Mouse (Mus musculus): ENCODE data around the gene Sel1l3. TPM values are rescaled to one million over a fixed set of nuclear protein-coding genes. Genes with fewer than 3 reads are reported as not detected.

Sel1l3 gene
- total and polyA plus RNA-seq, 3 experiments: 0.01 TPM; not detected in 2

DNA sequence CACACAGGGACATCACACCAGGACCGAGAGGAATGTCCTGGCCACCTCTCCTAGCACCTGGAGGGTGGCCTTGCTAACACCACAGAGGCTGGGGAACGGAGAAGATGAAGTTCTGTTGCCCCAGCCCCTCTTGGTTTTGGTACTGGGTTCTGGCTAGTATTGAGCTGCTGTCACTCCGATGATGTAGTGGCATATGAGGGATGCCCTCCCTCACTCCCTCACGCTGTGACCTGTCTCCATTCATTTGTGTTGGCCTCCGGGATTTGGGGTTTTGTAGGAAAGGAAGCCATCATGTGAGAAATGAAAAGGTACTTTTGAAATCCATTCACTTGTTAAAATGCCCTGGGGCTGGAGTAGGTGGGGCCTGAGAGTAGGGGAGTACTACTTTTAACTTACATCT lies 33.8 kb downstream of the Sel1l3 start:
- H3K9me3 ChIP-seq (replicated peaks; ENCODE audit: insufficient read depth, low read length): no peaks in the 10 kb centered on the region
- H3K79me2 ChIP-seq (ENCODE audit: control insufficient read depth, insufficient read depth, low read length, poor library complexity): no peaks in the 10 kb centered on the region
- H3K36me3 ChIP-seq (ENCODE audit: control insufficient read depth in 1 of 2, insufficient read depth in 2 of 2, low read length in 2 of 2): no peaks in the 10 kb centered on the region
- no peaks in the 10 kb centered on the region for H3K4me1 ChIP-seq (ENCODE audit: control insufficient read depth in 1 of 2, insufficient read depth in 2 of 2, low read length in 2 of 2)
- no peak overlapping the region for H3K4me3 ChIP-seq (ENCODE audit: control insufficient read depth in 1 of 2, insufficient read depth in 1 of 2, low read depth in 2 of 2, low read length in 2 of 2)
- no peak overlapping the region for H3K27ac ChIP-seq (ENCODE audit: control insufficient read depth, low read depth, low read length)
- no peak for DNase-seq (ENCODE audit: low read depth, low spot score)
- no peak for TF ChIP-seq CHD2 (IDR thresholded peaks at IDR 0.05; ENCODE audit: low read length)
- no peak for TF ChIP-seq ETS1 (IDR thresholded peaks at IDR 0.05; ENCODE audit: low read depth, low read length)
- no peak for TF ChIP-seq USF1 (IDR thresholded peaks at IDR 0.05; ENCODE audit: low read depth, low read length)
- TF ChIP-seq ZMIZ1 (IDR thresholded peaks at IDR 0.05; ENCODE audit: low read depth, low read length): no peak
- TF ChIP-seq NELFE (IDR thresholded peaks at IDR 0.05; ENCODE audit: low read depth, low read length): no peak
- TF ChIP-seq MYC (IDR thresholded peaks at IDR 0.05; ENCODE audit: low read depth, low read length): no peak
- no peak for TF ChIP-seq BHLHE40 (IDR thresholded peaks at IDR 0.05; ENCODE audit: borderline replicate concordance, low read depth, low read length)
- TF ChIP-seq TAL1 (IDR thresholded peaks at IDR 0.05; ENCODE audit: low read length): no peak
- no peak for TF ChIP-seq TBP (IDR thresholded peaks at IDR 0.05; ENCODE audit: low read depth, low read length)
- TF ChIP-seq ZKSCAN1 (IDR thresholded peaks at IDR 0.05; ENCODE audit: low read depth, low read length): no peak
- TF ChIP-seq MYB (IDR thresholded peaks at IDR 0.05; ENCODE audit: low read depth, low read length): no peak
- TF ChIP-seq UBTF (IDR thresholded peaks at IDR 0.05; ENCODE audit: borderline replicate concordance, insufficient read depth, low read depth, low read length): no peak
- TF ChIP-seq RCOR1 (IDR thresholded peaks at IDR 0.05; ENCODE audit: low read depth, low read length): no peak
- no peak for TF ChIP-seq JUND (IDR thresholded peaks at IDR 0.05; ENCODE audit: low read depth, low read length)
- no peaks in the 10 kb centered on the region for H3K27me3 ChIP-seq (ENCODE audit: control insufficient read depth in 1 of 2, insufficient read depth in 2 of 2, low read length in 2 of 2)
- no peak overlapping the region for H3K9ac ChIP-seq (ENCODE audit: control insufficient read depth, low read depth, low read length, poor library complexity, severe bottlenecking)

DNA sequence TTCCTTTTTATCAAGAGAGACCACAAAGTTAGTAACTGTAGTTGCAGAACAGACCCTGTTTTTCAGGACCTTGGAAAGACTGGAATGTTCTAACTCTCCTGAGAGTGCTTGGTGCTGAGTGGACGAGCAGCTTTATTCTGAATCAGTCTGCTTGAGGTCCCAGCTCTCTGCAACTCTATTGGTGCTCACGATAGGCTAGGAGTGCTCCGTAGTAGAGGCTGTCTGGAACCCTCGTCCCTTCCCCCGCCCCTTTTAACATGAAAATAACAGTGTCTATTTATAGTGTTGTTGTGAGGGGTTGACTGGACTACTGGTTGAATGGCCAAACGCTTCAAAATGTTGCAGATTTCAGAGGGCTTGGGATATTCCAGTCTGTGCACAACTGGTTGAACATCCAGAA lies 37.0 kb downstream of the Sel1l3 start:
- no peak overlapping the region for H3K9ac ChIP-seq (ENCODE audit: control insufficient read depth, low read depth, low read length, poor library complexity, severe bottlenecking)
- no peaks in the 10 kb centered on the region for H3K9me3 ChIP-seq (replicated peaks; ENCODE audit: insufficient read depth, low read length)
- H3K4me3 ChIP-seq (ENCODE audit: control insufficient read depth in 1 of 2, insufficient read depth in 1 of 2, low read depth in 2 of 2, low read length in 2 of 2): no peak overlapping the region
- no peaks in the 10 kb centered on the region for H3K79me2 ChIP-seq (ENCODE audit: control insufficient read depth, insufficient read depth, low read length, poor library complexity)
- no peaks in the 10 kb centered on the region for H3K36me3 ChIP-seq (ENCODE audit: control insufficient read depth in 1 of 2, insufficient read depth in 2 of 2, low read length in 2 of 2)
- TF ChIP-seq MXI1 (IDR thresholded peaks at IDR 0.05; ENCODE audit: low read depth, low read length): no peak
- TF ChIP-seq NRF1 (IDR thresholded peaks at IDR 0.05; ENCODE audit: insufficient read depth, low read depth, low read length, poor library complexity, severe bottlenecking): no peak
- no peak for TF ChIP-seq MAX (IDR thresholded peaks at IDR 0.05; ENCODE audit: low read length)
- no peak for TF ChIP-seq TAL1 (IDR thresholded peaks at IDR 0.05; ENCODE audit: low read length)
- TF ChIP-seq CHD1 (IDR thresholded peaks at IDR 0.05; ENCODE audit: low read depth, low read length): no peak
- TF ChIP-seq ZNF384 (IDR thresholded peaks at IDR 0.05; ENCODE audit: low read depth, low read length): no peak
- no peak for TF ChIP-seq SIN3A (IDR thresholded peaks at IDR 0.05; ENCODE audit: low read length)
- TF ChIP-seq MYC (IDR thresholded peaks at IDR 0.05; ENCODE audit: low read depth, low read length): no peak
- TF ChIP-seq MEF2A (IDR thresholded peaks at IDR 0.05; ENCODE audit: extremely low read depth, insufficient replicate concordance, low read depth, low read length, poor library complexity, severe bottlenecking): no peak
- TF ChIP-seq ETS1 (IDR thresholded peaks at IDR 0.05; ENCODE audit: low read depth, low read length): no peak
- no peak for TF ChIP-seq HCFC1 (IDR thresholded peaks at IDR 0.05; ENCODE audit: low read depth, low read length)
- no peak for TF ChIP-seq BHLHE40 (IDR thresholded peaks at IDR 0.05; ENCODE audit: borderline replicate concordance, low read depth, low read length)
- no peak for TF ChIP-seq JUND (IDR thresholded peaks at IDR 0.05; ENCODE audit: low read depth, low read length)
- no peak for TF ChIP-seq RAD21 (IDR thresholded peaks at IDR 0.05; ENCODE audit: low read depth, low read length)
- no peak for TF ChIP-seq TBP (IDR thresholded peaks at IDR 0.05; ENCODE audit: low read depth, low read length)
- TF ChIP-seq MYB (IDR thresholded peaks at IDR 0.05; ENCODE audit: low read depth, low read length): no peak
- no peak for TF ChIP-seq POLR2AphosphoS2 (IDR thresholded peaks at IDR 0.05; ENCODE audit: low read length)
- DNase-seq (ENCODE audit: low read depth, low spot score): no peak
- H3K27ac ChIP-seq (ENCODE audit: control insufficient read depth, low read depth, low read length): no peak overlapping the region
- no peaks in the 10 kb centered on the region for H3K27me3 ChIP-seq (ENCODE audit: control insufficient read depth in 1 of 2, insufficient read depth in 2 of 2, low read length in 2 of 2)
- H3K4me1 ChIP-seq (ENCODE audit: control insufficient read depth in 1 of 2, insufficient read depth in 2 of 2, low read length in 2 of 2): no peaks in the 10 kb centered on the region

All from MEL (cell line).